8 mouse cellular contexts compared by ENCODE assay signal in the genomic region with DNA sequence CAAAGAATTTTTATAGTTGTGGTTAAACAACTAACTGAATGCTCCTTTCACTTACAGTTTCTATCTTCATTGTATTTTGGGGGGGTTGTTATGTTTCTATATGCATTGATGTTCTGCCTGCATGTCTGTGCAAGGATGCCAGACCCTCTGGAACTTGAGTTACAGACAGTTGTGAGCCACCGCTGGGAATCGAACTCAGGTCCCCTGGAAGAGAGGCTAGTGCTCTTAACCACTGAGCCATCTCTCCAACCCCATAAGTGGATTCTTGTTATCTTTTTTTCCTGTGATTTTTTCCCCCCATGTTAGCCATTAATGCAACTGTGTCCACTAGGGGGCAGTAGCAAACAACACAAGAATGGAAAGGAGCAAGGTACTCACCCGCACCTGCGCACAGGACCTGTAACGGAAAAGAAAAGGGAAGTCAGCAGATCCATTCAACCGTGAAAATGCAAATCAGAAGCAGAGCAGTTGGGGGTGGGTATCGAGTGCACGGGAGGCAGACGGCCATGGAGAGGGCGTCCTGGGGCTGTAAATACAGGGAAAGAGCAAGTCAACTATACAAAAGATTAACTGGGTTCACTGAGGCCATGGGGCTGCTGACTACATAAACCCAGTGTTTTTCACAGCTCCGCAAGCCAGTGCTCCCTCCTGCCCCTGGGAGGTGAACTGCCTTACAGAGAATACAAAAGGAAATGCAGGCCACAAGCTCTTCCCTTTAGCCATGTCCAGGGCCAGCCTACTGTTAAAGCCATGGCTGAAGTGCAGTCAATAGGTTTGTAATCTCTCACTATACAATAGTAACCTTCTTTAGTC.
DNase-seq lines count a peak whose midpoint lies in the region; ATAC-seq lines count a peak whose summit lies in the region.

No protein-coding gene starts in this region.

- H3K4me3 ChIP-seq in intestine, embryonic 14.5 days (ENCODE audit: low read depth, low read length), result peak overlapping the region; percentile 16; the same call in 1 of the 2 replicates

- peak; percentile 58 for DNase-seq in adrenal gland, adult 8-10 months
- DNase-seq in embryo, embryonic 11 days, result peak; percentile 93
- DNase-seq in gastrocnemius, postnatal 25 days, result peak; percentile 44
- peak; percentile 89 for DNase-seq in intestine, embryonic 14.5 days (ENCODE audit: low spot score)
- peak; percentile 78 to 84 for DNase-seq in left cerebral cortex, postnatal 10 days (ENCODE audit: extremely low spot score in 1 of 2, low spot score in 2 of 2)
- peak; percentile 75 for DNase-seq in right cerebral cortex, postnatal 14 days
- DNase-seq in urinary bladder, postnatal 4 days (ENCODE audit: low spot score in 2 of 2), result peak; percentile 53 to 75

- H3K4me2 ChIP-seq in intestine, embryonic 14.5 days (ENCODE audit: low read length), result peak overlapping the region; percentile 59

- 3% methylated on average over 11 of the region's 11 CpGs for WGBS in intestine, embryonic 14.5 days

- peak overlapping the region; percentile 29; the same call in 1 of the 2 replicates for H3K27ac ChIP-seq in intestine, embryonic 14.5 days (ENCODE audit: low read depth)

- no peaks in the 10 kb centered on the region for H3K9me3 ChIP-seq in intestine, embryonic 14.5 days (ENCODE audit: control insufficient read depth, low read length)

- ATAC-seq in intestine, embryonic 14.5 days (replicated peaks; ENCODE audit: low FRiP score, low TSS enrichment, low read depth), result peak; percentile 81
- peak; percentile 64 for ATAC-seq in megakaryocyte-erythroid progenitor cell, adult 5-6 weeks (replicated peaks; ENCODE audit: low FRiP score, low TSS enrichment, poor library complexity, severe bottlenecking)

- peaks cover 18% of the 10 kb centered on the region for H3K4me1 ChIP-seq in intestine, embryonic 14.5 days (replicated peaks; ENCODE audit: control insufficient read depth, insufficient read depth, low read length)

- no peaks in the 10 kb centered on the region for H3K27me3 ChIP-seq in intestine, embryonic 14.5 days (replicated peaks; ENCODE audit: control insufficient read depth, insufficient read depth, low read length)

- intact Hi-C loops in left cerebral cortex, postnatal 10 days (cut with DNase I), result loop anchor here (2.0 to 5.0 kb wide), 3 partner anchors 104 to 203 kb away; a partner anchor contains a TSS

- peak overlapping the region; percentile 14; the same call in 1 of the 2 replicates for H3K9ac ChIP-seq in intestine, embryonic 14.5 days (ENCODE audit: low read length)

- H3K36me3 ChIP-seq in intestine, embryonic 14.5 days (ENCODE audit: control insufficient read depth, insufficient read depth, low read length), result no peaks in the 10 kb centered on the region

Comparison
In these comparisons a context has a peak if more than half of its experiments do, and no peak if none do; other contexts are left out.
1. Peak in every context shown above with its lines: DNase-seq, ATAC-seq, H3K4me3 ChIP-seq and H3K27ac ChIP-seq.